Mouse (Mus musculus): ENCODE measurements at regions not wholly inside any gene's neighbourhood (a gene's known extent, or its start where the extent isn't known, plus 50 kb on each side); places are given as distances from the start of the nearest gene placed in this dataset.
"Not testable (repeated sequence)": the region's sequence is repeated elsewhere in the genome, so short reads cannot be mapped to it uniquely, and the experiment has no call there.

- no peaks in the 10 kb centered on the region for H3K27me3 ChIP-seq
- H3K4me2 ChIP-seq, result no peak overlapping the region
- no peaks in the 10 kb centered on the region for H3K4me1 ChIP-seq (replicated peaks)
- no peak overlapping the region for H3K9ac ChIP-seq
- no peaks in the 10 kb centered on the region for H3K9me3 ChIP-seq (replicated peaks)
- ATAC-seq (ENCODE audit: low read depth) (no peak), DNase-seq (no peak)
- no peak overlapping the region for H3K4me3 ChIP-seq (replicated peaks)
- no peak overlapping the region for H3K27ac ChIP-seq
- WGBS (ENCODE audit: insufficient replicate concordance), result 29% methylated on average over 11 of the region's 11 CpGs
- no peaks in the 10 kb centered on the region for H3K36me3 ChIP-seq
Measured at GRCm38 (mm10) chr12:29356681-29357397, 171.3 kb upstream of the Myt1l start.

GRCm38 (mm10) chr12:29361236-29361635, 166.9 kb upstream of the Myt1l start:
- 75% methylated on average over 6 of the region's 6 CpGs for WGBS (ENCODE audit: insufficient replicate concordance)
- no peak for ATAC-seq (ENCODE audit: low read depth)
- no peak overlapping the region for H3K9ac ChIP-seq
- H3K4me1 ChIP-seq (replicated peaks), result no peaks in the 10 kb centered on the region
- H3K27me3 ChIP-seq, result no peaks in the 10 kb centered on the region
- no peaks in the 10 kb centered on the region for H3K36me3 ChIP-seq
- H3K4me3 ChIP-seq (replicated peaks), result no peak overlapping the region
- no peak for DNase-seq
- no peak overlapping the region for H3K4me2 ChIP-seq
- H3K27ac ChIP-seq, result no peak overlapping the region
- H3K9me3 ChIP-seq (replicated peaks), result no peaks in the 10 kb centered on the region

GRCm38 (mm10) chr12:29367741-29368106, 160.5 kb upstream of the Myt1l start:
- not testable (repeated sequence) for H3K4me2 ChIP-seq; H3K27ac ChIP-seq; H3K4me3 ChIP-seq (replicated peaks); H3K9ac ChIP-seq; H3K4me1 ChIP-seq (replicated peaks); H3K36me3 ChIP-seq; DNase-seq; H3K27me3 ChIP-seq; ATAC-seq (ENCODE audit: low read depth); H3K9me3 ChIP-seq (replicated peaks)
- 48% methylated on average over 3 of the region's 3 CpGs for WGBS (ENCODE audit: insufficient replicate concordance)

- Histone ChIP-seq H3K27me3 (no peaks in the 10 kb centered on the region), H3K4me2 (no peak overlapping the region), H3K4me3 (replicated peaks) (no peak overlapping the region), H3K9me3 (replicated peaks) (no peaks in the 10 kb centered on the region), H3K36me3 (no peaks in the 10 kb centered on the region), H3K4me1 (replicated peaks) (no peaks in the 10 kb centered on the region), H3K9ac (no peak overlapping the region), H3K27ac (no peak overlapping the region)
- ATAC-seq (ENCODE audit: low read depth) (no peak), DNase-seq (no peak)
- WGBS (ENCODE audit: insufficient replicate concordance), result 22% methylated on average over 19 of the region's 19 CpGs
Measured at GRCm38 (mm10) chr12:29368107-29368819, 159.9 kb upstream of the Myt1l start.

GRCm38 (mm10) chr12:29368820-29369175, 159.4 kb upstream of the Myt1l start:
- no peak overlapping the region for H3K4me3 ChIP-seq (replicated peaks)
- DNase-seq (no peak), ATAC-seq (ENCODE audit: low read depth) (no peak)
- H3K4me2 ChIP-seq, result no peak overlapping the region
- H3K9ac ChIP-seq, result no peak overlapping the region
- H3K27ac ChIP-seq, result no peak overlapping the region
- no peaks in the 10 kb centered on the region for H3K4me1 ChIP-seq (replicated peaks)
- no peaks in the 10 kb centered on the region for H3K36me3 ChIP-seq
- H3K27me3 ChIP-seq, result no peaks in the 10 kb centered on the region
- WGBS (ENCODE audit: insufficient replicate concordance), result 33% methylated on average over 5 of the region's 5 CpGs
- H3K9me3 ChIP-seq (replicated peaks), result no peaks in the 10 kb centered on the region

GRCm38 (mm10) chr12:29391756-29392155, 136.4 kb upstream of the Myt1l start:
- Histone ChIP-seq H3K4me1 (replicated peaks) (no peaks in the 10 kb centered on the region), H3K27me3 (no peaks in the 10 kb centered on the region), H3K27ac (no peak overlapping the region), H3K4me3 (replicated peaks) (no peak overlapping the region), H3K36me3 (no peaks in the 10 kb centered on the region), H3K9me3 (replicated peaks) (no peaks in the 10 kb centered on the region), H3K9ac (no peak overlapping the region), H3K4me2 (no peak overlapping the region)
- DNase-seq, result no peak
- no peak for ATAC-seq (ENCODE audit: low read depth)
- WGBS (ENCODE audit: insufficient replicate concordance), result 66% methylated on average over 5 of the region's 5 CpGs

GRCm38 (mm10) chr12:29394271-29394670, 133.9 kb upstream of the Myt1l start:
- Histone ChIP-seq H3K27ac (no peak overlapping the region), H3K4me2 (no peak overlapping the region), H3K36me3 (no peaks in the 10 kb centered on the region), H3K9me3 (replicated peaks) (no peaks in the 10 kb centered on the region), H3K4me1 (replicated peaks) (no peaks in the 10 kb centered on the region), H3K27me3 (no peaks in the 10 kb centered on the region), H3K9ac (no peak overlapping the region), H3K4me3 (replicated peaks) (no peak overlapping the region)
- WGBS (ENCODE audit: insufficient replicate concordance), result 63% methylated on average over 1 of the region's 1 CpGs
- DNase-seq (no peak), ATAC-seq (ENCODE audit: low read depth) (no peak)

- Histone ChIP-seq H3K9ac (no peak overlapping the region), H3K4me3 (replicated peaks) (no peak overlapping the region), H3K4me2 (no peak overlapping the region), H3K4me1 (replicated peaks) (no peaks in the 10 kb centered on the region), H3K9me3 (replicated peaks) (no peaks in the 10 kb centered on the region), H3K27ac (no peak overlapping the region), H3K27me3 (no peaks in the 10 kb centered on the region), H3K36me3 (no peaks in the 10 kb centered on the region)
- DNase-seq (no peak), ATAC-seq (ENCODE audit: low read depth) (no peak)
- WGBS (ENCODE audit: insufficient replicate concordance), result 60% methylated on average over 6 of the region's 6 CpGs
Measured at GRCm38 (mm10) chr12:29394881-29395280, 133.3 kb upstream of the Myt1l start.

GRCm38 (mm10) chr12:29395401-29395982, 132.7 kb upstream of the Myt1l start:
- ATAC-seq (ENCODE audit: low read depth) (no peak), DNase-seq (no peak)
- Histone ChIP-seq H3K27ac (no peak overlapping the region), H3K27me3 (no peaks in the 10 kb centered on the region), H3K9ac (no peak overlapping the region), H3K4me3 (replicated peaks) (no peak overlapping the region), H3K4me2 (no peak overlapping the region), H3K36me3 (no peaks in the 10 kb centered on the region), H3K4me1 (replicated peaks) (no peaks in the 10 kb centered on the region), H3K9me3 (replicated peaks) (no peaks in the 10 kb centered on the region)
- 69% methylated on average over 14 of the region's 14 CpGs for WGBS (ENCODE audit: insufficient replicate concordance)

GRCm38 (mm10) chr12:29404434-29404833, 123.8 kb upstream of the Myt1l start:
- Histone ChIP-seq H3K4me3 (replicated peaks) (no peak overlapping the region), H3K4me2 (no peak overlapping the region), H3K4me1 (replicated peaks) (no peaks in the 10 kb centered on the region), H3K9me3 (replicated peaks) (no peaks in the 10 kb centered on the region), H3K27me3 (no peaks in the 10 kb centered on the region), H3K27ac (no peak overlapping the region), H3K36me3 (no peaks in the 10 kb centered on the region), H3K9ac (no peak overlapping the region)
- ATAC-seq (ENCODE audit: low read depth) (no peak), DNase-seq (no peak)
- 7% methylated on average over 1 of the region's 1 CpGs for WGBS (ENCODE audit: insufficient replicate concordance)

GRCm38 (mm10) chr12:29409336-29410055, 118.7 kb upstream of the Myt1l start:
- Histone ChIP-seq H3K4me1 (replicated peaks) (no peaks in the 10 kb centered on the region), H3K4me2 (no peak overlapping the region), H3K36me3 (no peaks in the 10 kb centered on the region), H3K9me3 (replicated peaks) (no peaks in the 10 kb centered on the region), H3K9ac (no peak overlapping the region), H3K4me3 (replicated peaks) (no peak overlapping the region), H3K27me3 (no peaks in the 10 kb centered on the region), H3K27ac (no peak overlapping the region)
- WGBS (ENCODE audit: insufficient replicate concordance), result 66% methylated on average over 8 of the region's 8 CpGs
- no peak for DNase-seq
- no peak for ATAC-seq (ENCODE audit: low read depth)

Data from liver, embryonic 13.5 days (tissue).